Mouse (Mus musculus) kidney, embryonic 16.5 days (tissue): ENCODE data around the gene Ncam1. TPM values are rescaled to one million over a fixed set of nuclear protein-coding genes. Genes with fewer than 3 reads are reported as not detected.

Source experiments
- ATAC-seq: fragments of 200-750 bp; cut with Nextera tagmentation; 2 replicates; pipeline ENCODE4 v1.8.0; 2017; ENCODE audit warnings: moderate TSS enrichment; ENCODE audit not compliant: low FRiP score, low TSS enrichment
- H3K27ac ChIP-seq: fragments of 300-500 bp; sonication (generic); 2 replicates; pipeline ENCODE4 v1.5.1; 2014; ENCODE audit warnings: low read length
- H3K27me3 ChIP-seq: fragments of 300-500 bp; sonication (generic); 2 replicates; pipeline ENCODE4 v1.6.1; 2014; ENCODE audit warnings: low read length, control low read depth, mixed read lengths; ENCODE audit not compliant: insufficient read depth
- H3K36me3 ChIP-seq: fragments of 300-500 bp; sonication (generic); 2 replicates; pipeline ENCODE4 v1.6.1; 2014; ENCODE audit warnings: low read length, control low read depth, mixed read lengths; ENCODE audit not compliant: insufficient read depth
- H3K4me1 ChIP-seq: fragments of 300-500 bp; sonication (generic); 2 replicates; pipeline ENCODE4 v1.6.1; 2014; ENCODE audit warnings: low read length, control low read depth, mixed read lengths; ENCODE audit not compliant: insufficient read depth
- H3K4me2 ChIP-seq: fragments of 300-500 bp; sonication (generic); replicated peaks from 2 replicates; pipeline ENCODE4 v1.6.1; 2014; ENCODE audit warnings: low read depth, low read length
- H3K4me3 ChIP-seq: fragments of 300-500 bp; sonication (generic); 2 replicates; pipeline ENCODE4 v1.5.1; 2014; ENCODE audit warnings: mild to moderate bottlenecking, low read length
- H3K9ac ChIP-seq: fragments of 300-500 bp; sonication (generic); replicated peaks from 2 replicates; pipeline ENCODE4 v1.6.1; 2014; ENCODE audit warnings: low read length
- H3K9me3 ChIP-seq: fragments of 300-500 bp; sonication (generic); 2 replicates; pipeline ENCODE4 v1.6.1; 2016; ENCODE audit warnings: low read length, control low read depth
- whole genome bisulfite sequencing: fragments of 180-500 bp; shearing (Covaris S2); extraction: QIAGEN DNeasy Blood & Tissue Kit; methylation state at CpG from one replicate; pipeline ENCODE4 v1.1.7; 2014; 5-methylcytosine and 5-hydroxymethylcytosine counted together
- polyA plus RNA-seq: library from polyadenylated mRNA; unstranded; fragments of >200 nt; fragmentation: Nextera tagmentation; extraction: Ambion mirVana; gene quantifications from 2 replicates; pipeline ENCODE4 v1.2.1, GENCODE M21; 2015

Gene Ncam1
- 137 and 168 TPM in 2 replicates for polyA plus RNA-seq

GRCm38 (mm10) chr9:49798806-49799205, at the start of gene Ncam1:
Ncam1 (minus strand) TSS chr9:49798925.
- Histone ChIP-seq H3K4me1 (peaks cover 13% of the 10 kb centered on the region), H3K27ac (peak within 1 kb of the TSS; percentile 82), H3K4me3 (peak within 1 kb of the TSS; percentile 96), H3K27me3 (no peaks in the 10 kb centered on the region), H3K9me3 (no peaks in the 10 kb centered on the region), H3K9ac (peak within 1 kb of the TSS; percentile 85), H3K36me3 (no peaks in the 10 kb centered on the region), H3K4me2 (peak within 1 kb of the TSS; percentile 86)
- peak; percentile 80 for ATAC-seq
- under 1% methylated on average over 23 of the region's 23 CpGs for WGBS

GRCm38 (mm10) chr9:49834013-49834412, 35.3 kb upstream of the Ncam1 start:
- H3K4me1 ChIP-seq: no peaks in the 10 kb centered on the region; the same call in 1 of the 2 replicates
- no peak overlapping the region for H3K27ac ChIP-seq
- H3K9ac ChIP-seq: no peak overlapping the region
- H3K4me3 ChIP-seq: no peak overlapping the region
- no peak overlapping the region for H3K4me2 ChIP-seq
- no peaks in the 10 kb centered on the region for H3K27me3 ChIP-seq
- no peaks in the 10 kb centered on the region for H3K9me3 ChIP-seq
- H3K36me3 ChIP-seq: no peaks in the 10 kb centered on the region
- no peak for ATAC-seq
- 92% methylated on average over 1 of the region's 1 CpGs for WGBS

GRCm38 (mm10) chr9:49827671-49828070, 28.9 kb upstream of the Ncam1 start:
- H3K4me2 ChIP-seq: no peak overlapping the region
- WGBS: 89% methylated on average over 8 of the region's 8 CpGs
- H3K9me3 ChIP-seq: no peaks in the 10 kb centered on the region

GRCm38 (mm10) chr9:49816115-49816650, 17.5 kb upstream of the Ncam1 start:
- no peaks in the 10 kb centered on the region for H3K9me3 ChIP-seq
- no peak overlapping the region for H3K4me3 ChIP-seq
- peaks cover 19% of the 10 kb centered on the region for H3K4me1 ChIP-seq
- H3K36me3 ChIP-seq: no peaks in the 10 kb centered on the region
- H3K27ac ChIP-seq: peak overlapping the region; percentile 17; the same call in 1 of the 2 replicates
- peak; percentile 61 for ATAC-seq
- no peaks in the 10 kb centered on the region for H3K27me3 ChIP-seq
- no peak overlapping the region for H3K9ac ChIP-seq
- peak overlapping the region; percentile 31 for H3K4me2 ChIP-seq
- WGBS: 32% methylated on average over 10 of the region's 10 CpGs

More at GRCm38 (mm10) chr9:49827671-49828070, 28.9 kb upstream of the Ncam1 start:
- Histone ChIP-seq H3K4me1 (no peaks in the 10 kb centered on the region), H3K4me3 (no peak overlapping the region), H3K27me3 (no peaks in the 10 kb centered on the region), H3K36me3 (no peaks in the 10 kb centered on the region), H3K27ac (no peak overlapping the region), H3K9ac (no peak overlapping the region)
- ATAC-seq: no peak

GRCm38 (mm10) chr9:49814442-49814841, 15.7 kb upstream of the Ncam1 start:
- Histone ChIP-seq H3K4me3 (no peak overlapping the region), H3K27ac (no peak overlapping the region), H3K9ac (no peak overlapping the region), H3K27me3 (no peaks in the 10 kb centered on the region), H3K9me3 (no peaks in the 10 kb centered on the region), H3K4me1 (peaks cover 19% of the 10 kb centered on the region), H3K36me3 (no peaks in the 10 kb centered on the region), H3K4me2 (no peak overlapping the region)
- WGBS: 89% methylated on average over 2 of the region's 2 CpGs
- ATAC-seq: no peak

GRCm38 (mm10) chr9:49803222-49803621, 4.5 kb upstream of the Ncam1 start:
- no peak overlapping the region for H3K4me2 ChIP-seq
- no peaks in the 10 kb centered on the region for H3K36me3 ChIP-seq
- WGBS: 47% methylated on average over 3 of the region's 3 CpGs
- H3K9ac ChIP-seq: no peak overlapping the region
- H3K27ac ChIP-seq: no peak overlapping the region
- H3K4me3 ChIP-seq: no peak overlapping the region
- no peaks in the 10 kb centered on the region for H3K4me1 ChIP-seq
- no peaks in the 10 kb centered on the region for H3K9me3 ChIP-seq
- no peaks in the 10 kb centered on the region for H3K27me3 ChIP-seq
- ATAC-seq: no peak

- Histone ChIP-seq H3K4me1 (peaks cover 13% of the 10 kb centered on the region), H3K9me3 (no peaks in the 10 kb centered on the region), H3K36me3 (no peaks in the 10 kb centered on the region), H3K27ac (peak overlapping the region; percentile 82), H3K4me2 (peak overlapping the region; percentile 86), H3K27me3 (no peaks in the 10 kb centered on the region), H3K9ac (peak overlapping the region; percentile 85), H3K4me3 (peak overlapping the region; percentile 96)
- ATAC-seq: peak; percentile 43; the same call in 1 of the 2 replicates
- under 1% methylated on average over 58 of the region's 58 CpGs for WGBS
Measured at GRCm38 (mm10) chr9:49797821-49798571, 729 bp downstream of the Ncam1 start.

GRCm38 (mm10) chr9:49797508-49797820, 1.3 kb downstream of the Ncam1 start:
- H3K36me3 ChIP-seq: no peaks in the 10 kb centered on the region
- no peak for ATAC-seq
- H3K9me3 ChIP-seq: no peaks in the 10 kb centered on the region
- peaks cover 17% of the 10 kb centered on the region for H3K4me1 ChIP-seq
- H3K4me2 ChIP-seq: peak overlapping the region; percentile 86
- peak overlapping the region; percentile 96 for H3K4me3 ChIP-seq
- no peaks in the 10 kb centered on the region for H3K27me3 ChIP-seq
- under 1% methylated on average over 15 of the region's 15 CpGs for WGBS
- peak overlapping the region; percentile 85 for H3K9ac ChIP-seq
- peak overlapping the region; percentile 82 for H3K27ac ChIP-seq

- Histone ChIP-seq H3K4me2 (peak overlapping the region; percentile 86), H3K4me1 (peaks cover 19% of the 10 kb centered on the region), H3K36me3 (no peaks in the 10 kb centered on the region), H3K9me3 (no peaks in the 10 kb centered on the region), H3K4me3 (peak overlapping the region; percentile 96), H3K27ac (peak overlapping the region; percentile 82), H3K27me3 (no peaks in the 10 kb centered on the region), H3K9ac (peak overlapping the region; percentile 85)
- WGBS: under 1% methylated on average over 52 of the region's 52 CpGs
- peak; percentile 91 for ATAC-seq
Measured at GRCm38 (mm10) chr9:49796618-49797507, 1.9 kb downstream of the Ncam1 start.
